In genomic region chr15:88603091-88603732, GRCm38 (mm10) we compare ENCODE assay signal across 26 mouse cellular contexts. TPM values are rescaled to one million over a fixed set of nuclear protein-coding genes. Genes with fewer than 3 reads are reported as not detected.
DNase-seq lines count a peak whose midpoint lies in the region; ATAC-seq lines count a peak whose summit lies in the region.
"Had no signal": no experiment of that assay in that cellular context is flagged by ENCODE, and none has a peak within 500 bp of the region (broad histone marks: within the 10 kb centered on the region; RNA-seq: fewer than 3 reads in every experiment).

No protein-coding gene starts in this region.

- H3K9ac ChIP-seq in midbrain, embryonic 14.5 days (replicated peaks; ENCODE audit: low read length): no peak overlapping the region
- H3K9ac ChIP-seq in midbrain, embryonic 13.5 days (replicated peaks): no peak overlapping the region
- H3K9ac ChIP-seq in embryonic facial prominence, embryonic 15.5 days: no peak overlapping the region
- H3K9ac ChIP-seq: hindbrain, embryonic 15.5 days; kidney, embryonic 15.5 days; limb, embryonic 13.5 days; liver, embryonic 13.5 days; lung, embryonic 14.5 days; neural tube, embryonic 15.5 days; stomach, embryonic 15.5 days had no signal

- DNase-seq in midbrain, embryonic 14.5 days: peak; percentile 17
- peak; percentile 87 for DNase-seq in cerebellum, adult 11-12 months
- peak; percentile 88 for DNase-seq in cerebellum, adult 9-11 months
- no peak for DNase-seq in neural tube, embryonic 10.5 days (ENCODE audit: extremely low spot score, low spot score)
- no peak for DNase-seq in adrenal gland, adult 8-10 months
- DNase-seq: gastrocnemius, postnatal 10 days; heart, adult 18-20 months; heart, postnatal 36 days; kidney, postnatal 4 days; liver, embryonic 13.5 days; lung, embryonic 14.5 days; lung, postnatal 36 days; thymus, postnatal 25 days had no signal

- H3K4me2 ChIP-seq in midbrain, embryonic 14.5 days (ENCODE audit: low read length): no peak overlapping the region
- H3K4me2 ChIP-seq in midbrain, embryonic 13.5 days (replicated peaks): no peak overlapping the region
- H3K4me2 ChIP-seq in embryonic facial prominence, embryonic 15.5 days (replicated peaks): no peak overlapping the region
- H3K4me2 ChIP-seq: hindbrain, embryonic 15.5 days; kidney, embryonic 15.5 days; limb, embryonic 13.5 days; liver, embryonic 13.5 days; lung, embryonic 14.5 days; neural tube, embryonic 15.5 days; stomach, embryonic 15.5 days had no signal

- H3K4me3 ChIP-seq in midbrain, embryonic 14.5 days (replicated peaks; ENCODE audit: low read depth, low read length): no peak overlapping the region
- H3K4me3 ChIP-seq in midbrain, embryonic 13.5 days (replicated peaks): no peak overlapping the region
- no peak overlapping the region for H3K4me3 ChIP-seq in embryonic facial prominence, embryonic 15.5 days (replicated peaks)
- H3K4me3 ChIP-seq: forebrain, embryonic 10.5 days; hindbrain, embryonic 15.5 days; kidney, embryonic 15.5 days; limb, embryonic 13.5 days; liver, embryonic 13.5 days; myocyte; neural tube, embryonic 15.5 days; stomach, embryonic 15.5 days had no signal

- no peaks in the 10 kb centered on the region for H3K9me3 ChIP-seq in midbrain, embryonic 14.5 days (ENCODE audit: control insufficient read depth, low read length)
- H3K9me3 ChIP-seq in midbrain, embryonic 13.5 days: no peaks in the 10 kb centered on the region
- no peaks in the 10 kb centered on the region for H3K9me3 ChIP-seq in embryonic facial prominence, embryonic 15.5 days (replicated peaks)
- H3K9me3 ChIP-seq: forebrain, embryonic 10.5 days; hindbrain, embryonic 15.5 days; kidney, embryonic 15.5 days; limb, embryonic 13.5 days; neural tube, embryonic 15.5 days; stomach, embryonic 15.5 days had no signal

- no peaks in the 10 kb centered on the region for H3K36me3 ChIP-seq in midbrain, embryonic 14.5 days (ENCODE audit: control insufficient read depth, insufficient read depth, low read length)
- no peaks in the 10 kb centered on the region for H3K36me3 ChIP-seq in midbrain, embryonic 13.5 days
- no peaks in the 10 kb centered on the region for H3K36me3 ChIP-seq in embryonic facial prominence, embryonic 15.5 days
- H3K36me3 ChIP-seq: forebrain, embryonic 10.5 days; hindbrain, embryonic 15.5 days; kidney, embryonic 15.5 days; limb, embryonic 13.5 days; liver, embryonic 13.5 days; neural tube, embryonic 15.5 days; stomach, embryonic 15.5 days had no signal

- ATAC-seq in midbrain, embryonic 14.5 days (ENCODE audit: low FRiP score, low TSS enrichment): no peak
- no peak for ATAC-seq in midbrain, embryonic 13.5 days
- no peak for ATAC-seq in embryonic facial prominence, embryonic 15.5 days (ENCODE audit: insufficient number of reproducible peaks, low FRiP score, low TSS enrichment, low read depth)
- ATAC-seq: intestine, embryonic 16.5 days had no signal

- no peaks in the 10 kb centered on the region for H3K4me1 ChIP-seq in midbrain, embryonic 14.5 days (ENCODE audit: control insufficient read depth, insufficient read depth, low read length)
- no peaks in the 10 kb centered on the region for H3K4me1 ChIP-seq in midbrain, embryonic 13.5 days (replicated peaks)
- H3K4me1 ChIP-seq in embryonic facial prominence, embryonic 15.5 days: peaks cover 5% of the 10 kb centered on the region; the same call in 1 of the 2 replicates
- H3K4me1 ChIP-seq: forebrain, embryonic 10.5 days; hindbrain, embryonic 15.5 days; kidney, embryonic 15.5 days; limb, embryonic 13.5 days; liver, embryonic 13.5 days; neural tube, embryonic 15.5 days; stomach, embryonic 15.5 days had no signal

- 75% methylated on average over 9 of the region's 9 CpGs for WGBS in midbrain, embryonic 14.5 days
- 73% methylated on average over 9 of the region's 9 CpGs for WGBS in midbrain, embryonic 13.5 days
- 39% methylated on average over 9 of the region's 9 CpGs for WGBS in embryonic facial prominence, embryonic 15.5 days

- no peak overlapping the region for H3K27ac ChIP-seq in midbrain, embryonic 14.5 days (replicated peaks; ENCODE audit: low read depth, low read length)
- H3K27ac ChIP-seq in midbrain, embryonic 13.5 days: no peak overlapping the region
- H3K27ac ChIP-seq in embryonic facial prominence, embryonic 15.5 days (replicated peaks): peak overlapping the region; percentile 60
- H3K27ac ChIP-seq: forebrain, embryonic 10.5 days; hindbrain, embryonic 15.5 days; kidney, embryonic 15.5 days; limb, embryonic 13.5 days; liver, embryonic 13.5 days; neural tube, embryonic 15.5 days; stomach, embryonic 15.5 days had no signal

- no peaks in the 10 kb centered on the region for H3K27me3 ChIP-seq in midbrain, embryonic 14.5 days (ENCODE audit: control insufficient read depth, insufficient read depth, low read length)
- no peaks in the 10 kb centered on the region for H3K27me3 ChIP-seq in midbrain, embryonic 13.5 days
- H3K27me3 ChIP-seq in embryonic facial prominence, embryonic 15.5 days: no peaks in the 10 kb centered on the region
- H3K27me3 ChIP-seq: hindbrain, embryonic 15.5 days; kidney, embryonic 15.5 days; limb, embryonic 13.5 days; liver, embryonic 13.5 days; neural tube, embryonic 15.5 days; stomach, embryonic 15.5 days had no signal

RNA-seq across cellular contexts. Expression of gene Zdhhc25, which starts 3.1 kb away (rescaled TPM):
- not detected in 2 replicates for polyA plus RNA-seq in midbrain, embryonic 14.5 days (2014; fragmentation: Nextera tagmentation; extraction: Ambion mirVana)
- not detected in 2 replicates for polyA plus RNA-seq in midbrain, embryonic 13.5 days (2015; fragmentation: Nextera tagmentation; extraction: Ambion mirVana)
- not detected in 2 replicates for polyA plus RNA-seq in embryonic facial prominence, embryonic 15.5 days (2015; fragmentation: Nextera tagmentation; extraction: Ambion mirVana)
- total RNA-seq in adrenal gland, adult 8-10 months (2022): not detected
- total RNA-seq: adrenal gland, adult 18-20 months; gastrocnemius, postnatal 10 days; heart, adult 18-20 months; heart, postnatal 36 days; layer of hippocampus, postnatal 10 days had no signal
- polyA plus RNA-seq: forebrain, embryonic 10.5 days; heart, embryonic 14.5 days; hindbrain, embryonic 15.5 days; intestine, embryonic 16.5 days; kidney, embryonic 15.5 days; limb, embryonic 13.5 days; liver, embryonic 13.5 days; lung, embryonic 14.5 days; neural tube, embryonic 15.5 days; stomach, embryonic 15.5 days had no signal

Comparison
In these comparisons a context has a peak if more than half of its experiments do, and no peak if none do; other contexts are left out.
1. DNase-seq: peak in midbrain, embryonic 14.5 days (single experiment), cerebellum, adult 11-12 months (single experiment) and cerebellum, adult 9-11 months (single experiment); none in neural tube, embryonic 10.5 days (single experiment) and adrenal gland, adult 8-10 months (single experiment).